Mouse (Mus musculus) left cerebral cortex, adult 6 months (tissue): Measurements from ENCODE around the gene Olfr651. TPM values are rescaled to one million over a fixed set of nuclear protein-coding genes. Genes with fewer than 3 reads are reported as not detected.

Experiments used
- long read RNA-seq, 2 experiments: library from polyadenylated mRNA; unstranded; transcript quantifications; one replicate each; pipeline ENCODE4 v2.0.0; 2019 to 2020
- polyA plus RNA-seq: library from polyadenylated mRNA; unstranded; fragments of <200 nt; fragmentation: Nextera tagmentation; gene quantifications from 2 replicates; pipeline ENCODE4 v1.2.3, GENCODE M21; 2021

The Olfr651 gene
- polyA plus RNA-seq = not detected in 2 replicates
- long read RNA-seq, experiment 1 = 0 reads
- long read RNA-seq, experiment 2 = 0 reads

DNA sequence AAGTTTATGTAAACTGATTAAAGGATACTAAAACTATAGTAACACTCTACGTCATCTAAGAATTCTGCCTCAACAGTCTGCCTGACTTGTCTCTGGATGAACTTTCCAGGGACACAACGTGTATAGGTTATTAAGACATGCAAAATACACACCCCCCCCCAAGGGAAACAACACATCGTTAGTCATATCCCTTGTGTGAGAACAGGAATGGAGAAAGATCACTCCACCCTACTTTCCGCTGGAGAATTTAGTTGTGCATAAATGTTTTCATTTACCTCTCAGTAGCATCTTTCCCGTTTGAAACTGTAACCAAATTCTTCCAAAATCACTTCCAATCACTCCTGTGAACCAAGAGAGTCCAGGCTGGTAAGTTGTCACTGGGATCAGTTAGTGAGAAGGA is at the start of gene Olfr651:
Gene Olfr651, plus strand, starts transcription at position 301 of the 400 bp plus-strand sequence.

DNA sequence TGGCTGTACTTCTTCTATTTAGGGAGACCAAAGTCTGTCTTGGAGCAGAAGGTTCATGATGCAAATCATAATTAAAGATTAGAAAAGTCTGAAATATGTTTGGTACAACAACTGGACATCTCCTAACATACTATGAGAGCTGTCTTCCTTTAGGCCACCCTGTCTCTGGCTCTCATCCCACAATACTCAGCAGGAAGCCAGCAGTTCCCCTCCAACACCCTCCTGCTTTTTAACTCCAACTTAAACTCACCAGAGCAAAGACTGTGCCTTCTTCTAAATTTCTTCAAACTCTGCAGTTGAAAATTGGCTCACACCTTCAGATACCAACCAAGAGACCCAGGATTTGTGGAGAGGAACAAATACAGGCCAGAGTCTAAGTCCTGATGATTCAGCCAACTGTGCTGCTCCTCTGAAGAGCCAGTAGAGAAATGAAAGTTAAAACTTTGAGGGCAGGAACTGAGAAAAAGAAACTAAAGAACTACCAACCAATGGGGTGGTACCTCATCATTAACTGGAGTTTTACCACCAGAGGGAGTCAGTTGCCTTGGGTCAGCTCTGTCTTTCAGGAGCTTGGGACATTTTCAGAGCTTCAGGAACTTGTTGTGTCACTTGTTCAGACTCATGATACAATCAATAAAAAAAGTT is 42.4 kb upstream of the Olfr651 start, which contains the start of gene Trim30d:
Gene Trim30d, minus strand, starts transcription at position 429 of the 645 bp plus-strand sequence.

DNA sequence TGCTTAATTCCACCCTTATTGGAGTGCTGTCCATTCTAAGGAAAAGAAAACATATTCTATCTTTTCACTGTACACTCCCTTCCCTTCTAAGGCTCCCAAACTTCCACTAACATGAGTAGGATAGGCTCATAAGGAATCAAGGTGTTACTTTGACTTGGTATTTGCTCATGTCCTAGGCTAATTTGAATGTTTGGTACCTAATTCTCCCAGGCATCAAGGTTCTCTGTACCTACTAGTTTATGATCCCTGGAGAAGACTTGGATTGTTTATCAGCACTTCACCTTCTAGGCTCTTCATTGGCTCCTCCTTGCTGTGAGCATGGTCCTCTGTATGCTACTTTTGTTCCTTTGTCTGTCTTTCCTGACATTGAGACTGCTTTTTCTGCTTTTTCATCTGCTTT is 10.7 kb downstream of the Olfr651 start, which contains the start of gene Olfr652:
Gene Olfr652, plus strand, starts transcription at position 301 of the 400 bp plus-strand sequence.

DNA sequence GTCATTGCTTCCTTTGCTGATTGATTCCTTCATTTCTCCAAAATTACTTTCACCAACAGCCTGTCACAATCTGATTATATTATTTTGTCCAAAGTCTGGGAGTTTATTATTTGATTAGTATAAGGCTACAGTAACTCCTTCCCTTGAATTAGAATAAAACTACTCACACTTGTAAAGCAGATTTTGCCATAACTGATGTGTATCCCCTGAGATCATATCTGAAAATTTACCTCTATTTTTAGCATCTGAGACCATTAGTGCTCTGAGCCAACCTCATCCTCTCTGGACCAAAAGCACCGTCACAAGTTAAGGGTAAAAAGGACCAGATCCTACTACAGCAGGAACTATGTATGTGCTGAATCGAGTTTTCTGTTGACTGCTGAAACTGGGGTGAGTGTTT is 27.1 kb downstream of the Olfr651 start, which contains the start of gene Olfr653:
Gene Olfr653, plus strand, starts transcription at position 301 of the 400 bp plus-strand sequence.

DNA sequence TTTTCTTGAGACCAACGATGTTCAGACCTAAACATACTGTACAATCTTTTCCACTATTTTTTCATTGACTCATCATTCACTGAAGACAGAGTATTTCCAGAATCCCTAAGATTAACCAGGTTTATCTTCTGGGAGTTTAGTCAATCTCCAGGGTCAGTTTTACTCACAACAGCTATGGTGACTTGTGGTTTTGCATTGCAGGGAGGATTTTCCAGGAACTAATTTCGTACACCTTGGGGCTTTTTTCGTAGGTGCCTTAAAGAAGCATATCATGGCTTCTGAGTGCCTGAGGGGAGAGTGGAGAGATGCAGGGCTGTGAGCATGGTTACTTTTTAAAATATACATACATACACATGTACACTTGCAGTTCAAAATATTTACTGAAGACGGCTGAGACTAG is 36.8 kb downstream of the Olfr651 start, which contains the start of gene Olfr654:
Gene Olfr654, plus strand, starts transcription at position 301 of the 400 bp plus-strand sequence.

DNA sequence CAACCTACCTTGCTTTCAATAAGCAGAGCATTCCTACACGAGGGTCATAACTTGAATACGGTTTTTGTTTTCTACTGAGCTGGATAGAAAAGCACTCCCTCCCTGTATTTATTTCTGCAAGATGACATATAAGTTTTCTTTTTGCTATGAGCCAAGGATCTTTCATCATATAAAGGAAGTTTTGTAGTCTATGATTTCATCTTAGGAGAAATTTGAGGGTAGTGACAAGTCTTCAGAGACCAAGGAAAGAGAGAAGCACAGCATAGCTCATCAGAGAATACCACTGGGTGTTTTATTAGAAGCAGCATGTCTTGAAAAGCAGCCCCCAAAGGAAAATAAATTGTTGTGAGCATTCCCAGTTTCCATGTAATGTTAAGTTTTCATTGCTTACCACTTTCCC is 51.7 kb downstream of the Olfr651 start, which contains the start of gene Olfr655:
Gene Olfr655, minus strand, starts transcription at position 101 of the 400 bp plus-strand sequence.

Other genes with a start within 250 kb of the Olfr651 start
- gene Trim12a, start 234.7 kb upstream of the Olfr651 start, polyA plus RNA-seq = 1.8 and 3.3 TPM in 2 replicates
- not detected in 2 replicates for gene Trim34b, start 220.7 kb upstream of the Olfr651 start, polyA plus RNA-seq
- 0.67 and 0.77 TPM in 2 replicates for gene Trim12c, start 196.8 kb upstream of the Olfr651 start, polyA plus RNA-seq
- 0.05 TPM in 1 of 2 replicates, not detected in the other for gene Trim30b, start 180.2 kb upstream of the Olfr651 start, polyA plus RNA-seq
- not detected in 2 replicates for gene Trim30c, start 149.3 kb upstream of the Olfr651 start, polyA plus RNA-seq
- 0.59 and 0.65 TPM in 2 replicates for gene Trim30a, start 84.9 kb upstream of the Olfr651 start, polyA plus RNA-seq
- gene Trim30d, start 42.3 kb upstream of the Olfr651 start, polyA plus RNA-seq = 0.40 and 0.46 TPM in 2 replicates
- gene Olfr652, start 10.8 kb downstream of the Olfr651 start, polyA plus RNA-seq = 0.04 TPM in 1 of 2 replicates, not detected in the other
- not detected in 2 replicates for gene Olfr653, start 27.2 kb downstream of the Olfr651 start, polyA plus RNA-seq
- not detected in 2 replicates for gene Olfr654, start 36.9 kb downstream of the Olfr651 start, polyA plus RNA-seq
- not detected in 2 replicates for gene Olfr655, start 51.6 kb downstream of the Olfr651 start, polyA plus RNA-seq
- gene Olfr656, start 63.8 kb downstream of the Olfr651 start, polyA plus RNA-seq = not detected in 2 replicates
- gene Olfr657, start 74.7 kb downstream of the Olfr651 start, polyA plus RNA-seq = not detected in 2 replicates
- gene Olfr658, start 97.2 kb downstream of the Olfr651 start, polyA plus RNA-seq = 0.09 and 0.13 TPM in 2 replicates
- gene Olfr659, start 116.6 kb downstream of the Olfr651 start, polyA plus RNA-seq = not detected in 2 replicates
- gene Olfr661, start 136.4 kb downstream of the Olfr651 start, polyA plus RNA-seq = not detected in 2 replicates
- not detected in 2 replicates for gene Usp17le, start 227.3 kb downstream of the Olfr651 start, polyA plus RNA-seq